Mouse (Mus musculus) intestine, embryonic 14.5 days (tissue): ENCODE results near the gene Pds5b. TPM values are rescaled to one million over a fixed set of nuclear protein-coding genes. Genes with fewer than 3 reads are reported as not detected.
"Not testable (repeated sequence)": the region's sequence is repeated elsewhere in the genome, so short reads cannot be mapped to it uniquely, and the experiment has no call there.

Experiments used
- ATAC-seq: fragments of 200-750 bp; cut with Nextera tagmentation; replicated peaks from 2 replicates; pipeline ENCODE4 v1.8.0; 2017; ENCODE audit warnings: low read depth, moderate number of reproducible peaks, moderate TSS enrichment, moderate library complexity; ENCODE audit not compliant: low FRiP score, low TSS enrichment
- DNase-seq: peaks from one replicate; pipeline ENCODE4 v3.0.0-alpha.2; 2018; ENCODE audit warnings: low spot score
- H3K27ac ChIP-seq: fragments of 300-500 bp; sonication (generic); 2 replicates; pipeline ENCODE4 v1.5.1; 2014; ENCODE audit warnings: low read depth, mild to moderate bottlenecking, control low read depth
- H3K27me3 ChIP-seq: fragments of 300-500 bp; sonication (generic); replicated peaks from 2 replicates; pipeline ENCODE4 v1.6.1; 2014; ENCODE audit warnings: low read length, control low read depth; ENCODE audit not compliant: control insufficient read depth, insufficient read depth
- H3K36me3 ChIP-seq: fragments of 300-500 bp; sonication (generic); 2 replicates; pipeline ENCODE4 v1.6.1; 2014; ENCODE audit warnings: low read length, control low read depth; ENCODE audit not compliant: control insufficient read depth, insufficient read depth
- H3K4me1 ChIP-seq: fragments of 300-500 bp; sonication (generic); replicated peaks from 2 replicates; pipeline ENCODE4 v1.6.1; 2014; ENCODE audit warnings: low read length, control low read depth, mixed read lengths; ENCODE audit not compliant: control insufficient read depth, insufficient read depth
- H3K4me2 ChIP-seq: fragments of 300-500 bp; sonication (generic); 2 replicates; pipeline ENCODE4 v1.6.1; 2014; ENCODE audit warnings: low read length
- H3K4me3 ChIP-seq: fragments of 300-500 bp; sonication (generic); 2 replicates; pipeline ENCODE4 v1.5.1; 2014; ENCODE audit warnings: low read depth, low read length, control low read depth, mixed read lengths
- H3K9ac ChIP-seq: fragments of 300-500 bp; sonication (generic); 2 replicates; pipeline ENCODE4 v1.6.1; 2014; ENCODE audit warnings: mild to moderate bottlenecking, low read length
- H3K9me3 ChIP-seq: fragments of 300-500 bp; sonication (generic); 2 replicates; pipeline ENCODE4 v1.6.1; 2016; ENCODE audit warnings: low read length, control low read depth; ENCODE audit not compliant: control insufficient read depth
- WGBS: fragments of 180-500 bp; shearing (Covaris S2); extraction: QIAGEN DNeasy Blood & Tissue Kit; methylation state at CpG from one replicate; pipeline ENCODE4 v1.1.7; 2014; 5-methylcytosine and 5-hydroxymethylcytosine counted together
- polyA plus RNA-seq: library from polyadenylated mRNA; unstranded; fragments of >200 nt; fragmentation: Nextera tagmentation; extraction: Ambion mirVana; gene quantifications from 2 replicates; pipeline ENCODE4 v1.2.1, GENCODE M21; 2014

Gene Pds5b
- polyA plus RNA-seq, 1 experiment from 2014 or later = 37.3 TPM

DNA sequence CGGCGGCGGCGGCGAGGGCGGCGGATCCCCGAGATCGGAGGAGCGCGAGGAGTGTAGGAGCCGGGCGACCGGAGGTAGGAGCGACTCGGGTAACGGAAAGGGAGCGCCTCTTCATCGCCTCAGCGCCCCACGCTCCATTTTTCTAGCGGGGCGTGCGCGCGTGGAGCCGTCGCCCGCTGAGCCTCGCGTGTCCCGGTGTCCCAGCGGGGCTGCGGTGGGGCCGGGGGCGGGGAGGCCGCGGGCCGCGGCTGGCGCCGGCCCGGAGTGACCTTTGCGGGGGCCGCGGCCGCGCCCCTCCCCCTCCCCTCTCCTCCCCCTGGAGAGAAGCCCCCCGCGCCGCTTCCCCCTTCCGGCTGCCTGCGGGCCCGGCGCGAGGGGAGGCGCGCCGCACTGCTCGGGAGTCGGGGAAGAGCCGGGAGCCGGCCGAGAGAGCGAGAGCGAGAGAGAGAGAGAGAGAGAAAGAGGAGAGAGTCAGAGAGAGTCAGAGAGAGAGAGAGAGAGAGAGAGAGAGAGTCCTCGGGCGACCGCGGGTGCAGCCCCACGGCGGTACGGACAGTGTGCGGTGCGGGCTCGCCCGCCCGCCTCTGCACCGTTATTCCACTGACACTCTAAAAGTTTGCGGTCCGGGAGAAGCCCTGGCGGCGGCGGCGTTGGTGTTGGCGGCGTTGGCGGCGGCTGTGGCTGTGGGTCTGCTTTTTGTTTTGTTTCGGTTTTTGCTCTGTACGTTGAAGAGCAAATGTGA lies 512 bp downstream of the Pds5b start:
- Histone ChIP-seq H3K4me3 (peak overlapping the region; percentile 72), H3K9me3 (no peaks in the 10 kb centered on the region), H3K4me2 (peak overlapping the region; percentile 65), H3K27me3 (no peaks in the 10 kb centered on the region), H3K36me3 (no peaks in the 10 kb centered on the region), H3K9ac (peak overlapping the region; percentile 94), H3K4me1 (peaks cover 4% of the 10 kb centered on the region), H3K27ac (peak overlapping the region; percentile 93)
- 1% methylated on average over 70 of the region's 91 CpGs for whole genome bisulfite sequencing
- peak; percentile 75 for DNase-seq
- ATAC-seq = no peak; the same call in 1 of the 2 replicates

DNA sequence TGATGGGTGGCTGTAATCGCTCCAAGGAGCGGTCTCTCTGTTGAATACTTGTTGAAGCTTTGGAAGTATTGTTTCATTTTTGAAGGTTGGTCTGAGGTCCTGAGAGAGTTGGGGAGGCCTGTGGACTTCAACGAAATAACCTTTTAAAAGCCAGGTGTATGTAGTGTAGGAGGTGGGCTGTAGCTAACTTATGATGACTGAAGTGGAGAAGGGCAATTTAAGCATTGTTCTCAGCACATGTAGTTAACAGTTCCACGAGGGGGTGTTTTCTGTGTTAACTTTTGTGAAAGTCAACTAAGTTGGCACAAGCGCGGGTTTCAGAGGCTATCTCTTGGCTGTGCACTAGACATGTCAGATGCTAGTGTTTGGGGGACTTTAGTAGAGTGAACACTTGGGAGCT lies 1.3 kb downstream of the Pds5b start:
- Histone ChIP-seq H3K4me1 (peaks cover 4% of the 10 kb centered on the region), H3K9me3 (no peaks in the 10 kb centered on the region), H3K36me3 (no peaks in the 10 kb centered on the region), H3K27me3 (no peaks in the 10 kb centered on the region), H3K9ac (peak overlapping the region; percentile 94), H3K27ac (no peak overlapping the region), H3K4me3 (peak overlapping the region; percentile 72), H3K4me2 (peak overlapping the region; percentile 65)
- 47% methylated on average over 6 of the region's 6 CpGs for WGBS
- DNase-seq (no peak), ATAC-seq (no peak)

- H3K4me1 ChIP-seq, DNase-seq, H3K9ac ChIP-seq, H3K36me3 ChIP-seq, H3K4me3 ChIP-seq, H3K27ac ChIP-seq, H3K9me3 ChIP-seq, H3K4me2 ChIP-seq, ATAC-seq, H3K27me3 ChIP-seq: not testable (repeated sequence)
- 98% methylated on average over 6 of the region's 6 CpGs for WGBS
Observed at GRCm38 (mm10) chr5:150682862-150683261, 9.3 kb downstream of the Pds5b start.

DNA sequence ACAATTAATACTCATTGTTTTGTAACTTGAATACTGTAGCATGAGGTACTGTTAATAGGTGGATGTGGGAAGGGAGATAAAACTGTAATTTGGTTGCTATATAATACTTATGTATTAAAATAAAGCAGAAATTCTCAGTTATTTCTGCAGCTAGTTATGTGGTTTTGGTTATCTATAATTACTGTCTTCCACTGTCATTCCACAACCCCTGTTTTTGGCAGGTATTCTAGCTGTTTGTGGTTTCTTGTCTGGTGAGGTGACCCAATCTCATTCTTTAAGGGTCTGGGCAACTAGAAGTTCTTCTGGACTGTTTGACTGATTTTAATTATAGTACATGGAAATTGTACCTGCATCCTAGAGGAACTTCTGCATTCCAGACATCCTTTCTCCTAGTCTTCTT lies 17.1 kb downstream of the Pds5b start:
- Histone ChIP-seq H3K4me2 (no peak overlapping the region), H3K27me3 (no peaks in the 10 kb centered on the region), H3K4me1 (no peaks in the 10 kb centered on the region), H3K4me3 (no peak overlapping the region), H3K27ac (no peak overlapping the region), H3K36me3 (peaks cover 9% of the 10 kb centered on the region; the same call in 1 of the 2 replicates), H3K9ac (no peak overlapping the region), H3K9me3 (0 out of 2 replicates have a peak, but pooled peaks cover 3% of the 10 kb centered on the region)
- ATAC-seq (no peak), DNase-seq (no peak)

GRCm38 (mm10) chr5:150693277-150693676 lies 19.7 kb downstream of the Pds5b start:
- Histone ChIP-seq H3K9ac (no peak overlapping the region), H3K27ac (no peak overlapping the region), H3K4me1 (no peaks in the 10 kb centered on the region), H3K27me3 (no peaks in the 10 kb centered on the region), H3K4me2 (no peak overlapping the region), H3K4me3 (no peak overlapping the region), H3K36me3 (peaks cover 9% of the 10 kb centered on the region; the same call in 1 of the 2 replicates), H3K9me3 (0 out of 2 replicates have a peak, but pooled peaks cover 3% of the 10 kb centered on the region)
- DNase-seq (no peak), ATAC-seq (no peak)
- 96% methylated on average over 2 of the region's 2 CpGs for WGBS

DNA sequence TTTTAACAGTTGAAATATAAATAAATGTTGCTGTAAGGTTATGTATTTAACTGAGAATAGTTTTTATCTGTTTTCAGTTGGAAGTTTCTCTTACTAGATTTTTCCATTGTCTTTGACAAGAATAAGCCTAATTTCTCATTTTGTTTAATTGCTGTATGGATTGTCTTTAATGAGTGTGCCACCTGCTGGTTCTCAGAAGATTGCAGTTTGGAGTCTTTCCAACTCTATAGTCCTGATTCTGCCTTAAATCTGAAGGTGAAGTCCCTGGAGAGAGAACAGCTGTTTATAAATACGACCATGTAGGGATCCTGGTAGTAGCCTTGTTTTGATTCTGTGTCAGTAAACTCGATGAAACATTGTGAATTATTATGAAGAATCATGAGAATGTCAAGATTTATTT lies 29.2 kb downstream of the Pds5b start:
- no peak overlapping the region for H3K9ac ChIP-seq
- H3K9me3 ChIP-seq = no peaks in the 10 kb centered on the region
- H3K36me3 ChIP-seq = no peaks in the 10 kb centered on the region
- no peaks in the 10 kb centered on the region; the same call in 1 of the 2 replicates for H3K4me1 ChIP-seq
- no peak overlapping the region for H3K4me3 ChIP-seq
- WGBS = 44% methylated on average over 2 of the region's 2 CpGs
- DNase-seq (no peak), ATAC-seq (no peak)
- no peaks in the 10 kb centered on the region for H3K27me3 ChIP-seq
- no peak overlapping the region for H3K4me2 ChIP-seq
- H3K27ac ChIP-seq = no peak overlapping the region

GRCm38 (mm10) chr5:150706651-150707050 lies 33.1 kb downstream of the Pds5b start:
- not testable (repeated sequence) for H3K4me2 ChIP-seq, DNase-seq, H3K27me3 ChIP-seq, H3K4me1 ChIP-seq, H3K9me3 ChIP-seq, H3K36me3 ChIP-seq, H3K4me3 ChIP-seq, ATAC-seq, H3K27ac ChIP-seq, H3K9ac ChIP-seq
- WGBS = 82% methylated on average over 1 of the region's 1 CpGs

GRCm38 (mm10) chr5:150707181-150707580 lies 33.6 kb downstream of the Pds5b start:
- DNase-seq, H3K36me3 ChIP-seq, H3K4me2 ChIP-seq, H3K27me3 ChIP-seq, H3K27ac ChIP-seq, H3K9me3 ChIP-seq, H3K4me3 ChIP-seq, H3K4me1 ChIP-seq, H3K9ac ChIP-seq, ATAC-seq: not testable (repeated sequence)
- 90% methylated on average over 3 of the region's 3 CpGs for WGBS

- ATAC-seq (no peak), DNase-seq (no peak)
- Histone ChIP-seq H3K27ac (no peak overlapping the region), H3K9ac (no peak overlapping the region), H3K4me1 (peaks cover 4% of the 10 kb centered on the region; the same call in 1 of the 2 replicates), H3K4me3 (no peak overlapping the region), H3K27me3 (no peaks in the 10 kb centered on the region), H3K36me3 (no peaks in the 10 kb centered on the region), H3K4me2 (no peak overlapping the region), H3K9me3 (no peaks in the 10 kb centered on the region)
- 82% methylated on average over 4 of the region's 4 CpGs for WGBS
Observed at GRCm38 (mm10) chr5:150711503-150711902, 38.0 kb downstream of the Pds5b start.
